Mouse (Mus musculus): ENCODE results near the gene Gm20388. TPM values are rescaled to one million over a fixed set of nuclear protein-coding genes. Genes with fewer than 3 reads are reported as not detected.

Gene Gm20388
- polyA plus RNA-seq, 1 experiment from 2014 or later, result 7.4 TPM

DNA sequence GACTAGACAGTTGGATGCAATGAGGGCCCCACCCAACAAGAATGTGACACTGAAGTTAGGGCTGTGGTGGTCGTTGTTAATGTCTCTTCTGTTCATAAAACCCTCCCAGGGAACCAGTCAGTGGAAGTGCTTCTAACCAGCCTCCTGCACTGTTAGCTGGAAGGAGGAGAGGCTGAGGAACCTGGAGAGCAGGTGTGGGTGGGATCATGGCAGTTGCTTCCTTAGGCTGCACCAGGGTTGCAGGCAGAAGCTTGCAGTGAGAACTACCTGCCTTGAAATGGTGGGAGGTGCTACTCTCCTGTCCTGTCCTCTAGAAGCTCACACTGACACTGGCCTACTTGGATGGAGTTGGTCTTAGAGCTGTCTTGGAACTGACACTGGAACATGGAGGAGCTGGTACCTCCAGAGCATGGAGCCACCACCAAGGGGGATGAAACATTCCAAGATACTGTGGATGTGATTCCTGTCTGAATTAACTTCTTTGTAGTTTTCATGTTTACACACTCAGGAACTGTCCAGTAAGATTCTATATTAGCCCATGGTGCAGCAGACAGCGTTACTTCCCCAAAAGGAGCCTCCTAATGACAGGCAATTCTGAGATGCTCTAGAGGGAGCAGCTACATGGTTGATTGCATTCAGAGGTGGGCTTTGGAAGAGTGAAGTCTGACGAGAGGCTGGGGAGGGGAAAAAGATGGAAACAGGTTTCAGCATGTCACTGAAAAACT is 2043.3 kb downstream of the Gm20388 start:
- 56% methylated on average over 3 of the region's 3 CpGs for WGBS
- H3K4me1 ChIP-seq (ENCODE audit: control insufficient read depth, insufficient read depth, low read length), result peaks cover 33% of the 10 kb centered on the region
- ATAC-seq (ENCODE audit: insufficient read depth, low FRiP score), result no peak

DNA sequence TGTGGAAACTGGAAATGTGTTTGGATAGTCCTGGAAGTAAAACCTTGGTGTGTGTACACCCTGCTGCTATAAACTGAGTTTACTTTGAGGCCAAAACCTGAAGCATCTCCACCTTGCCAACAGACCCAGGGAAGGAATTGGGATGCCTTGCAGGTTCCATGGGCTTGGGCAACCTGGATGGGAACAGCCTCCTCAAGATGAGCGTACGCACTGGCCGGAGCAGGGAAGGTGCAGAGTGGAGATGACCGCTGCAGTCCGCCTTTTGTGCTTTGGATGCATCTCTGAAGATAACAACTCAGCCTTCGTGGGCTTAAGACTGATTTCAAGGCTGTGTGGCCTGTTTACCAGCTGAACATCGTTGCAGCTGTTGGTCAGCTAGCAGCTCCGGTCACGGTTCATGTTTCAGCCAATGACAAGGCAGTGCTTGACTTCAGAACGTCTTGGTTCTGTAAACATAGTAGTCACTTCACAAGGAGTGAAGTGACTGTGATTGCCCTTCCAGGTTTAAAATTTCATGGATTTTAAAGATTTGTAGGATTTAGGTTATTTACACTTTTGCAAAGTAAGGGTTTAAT is 2044.4 kb downstream of the Gm20388 start:
- peak overlapping the region; percentile 10; the same call in 1 of the 2 replicates for H3K27ac ChIP-seq (ENCODE audit: low read length)
- H3K9ac ChIP-seq (ENCODE audit: low read length), result no peak overlapping the region
- peaks cover 27% of the 10 kb centered on the region for H3K4me1 ChIP-seq (ENCODE audit: control insufficient read depth, insufficient read depth, low read length)
- H3K27me3 ChIP-seq (ENCODE audit: control insufficient read depth, insufficient read depth, low read length), result no peaks in the 10 kb centered on the region
- no peaks in the 10 kb centered on the region for H3K36me3 ChIP-seq (ENCODE audit: control insufficient read depth, insufficient read depth, low read length)
- ATAC-seq (ENCODE audit: insufficient read depth, low FRiP score), result no peak
- no peaks in the 10 kb centered on the region for H3K9me3 ChIP-seq (replicated peaks; ENCODE audit: control insufficient read depth, low read length)
- WGBS, result 65% methylated on average over 10 of the region's 10 CpGs
- H3K4me3 ChIP-seq (replicated peaks; ENCODE audit: low read length), result no peak overlapping the region
- H3K4me2 ChIP-seq (ENCODE audit: low read depth, low read length), result no peak overlapping the region

More for the DNA sequence above, 2043.3 kb downstream of the Gm20388 start:
- H3K9me3 ChIP-seq (replicated peaks; ENCODE audit: control insufficient read depth, low read length), result no peaks in the 10 kb centered on the region
- H3K4me2 ChIP-seq (ENCODE audit: low read depth, low read length), result no peak overlapping the region
- no peaks in the 10 kb centered on the region for H3K36me3 ChIP-seq (ENCODE audit: control insufficient read depth, insufficient read depth, low read length)
- H3K27ac ChIP-seq (ENCODE audit: low read length), result no peak overlapping the region; the same call in 1 of the 2 replicates
- H3K9ac ChIP-seq (ENCODE audit: low read length), result no peak overlapping the region
- H3K4me3 ChIP-seq (replicated peaks; ENCODE audit: low read length), result no peak overlapping the region
- H3K27me3 ChIP-seq (ENCODE audit: control insufficient read depth, insufficient read depth, low read length), result no peaks in the 10 kb centered on the region

DNA sequence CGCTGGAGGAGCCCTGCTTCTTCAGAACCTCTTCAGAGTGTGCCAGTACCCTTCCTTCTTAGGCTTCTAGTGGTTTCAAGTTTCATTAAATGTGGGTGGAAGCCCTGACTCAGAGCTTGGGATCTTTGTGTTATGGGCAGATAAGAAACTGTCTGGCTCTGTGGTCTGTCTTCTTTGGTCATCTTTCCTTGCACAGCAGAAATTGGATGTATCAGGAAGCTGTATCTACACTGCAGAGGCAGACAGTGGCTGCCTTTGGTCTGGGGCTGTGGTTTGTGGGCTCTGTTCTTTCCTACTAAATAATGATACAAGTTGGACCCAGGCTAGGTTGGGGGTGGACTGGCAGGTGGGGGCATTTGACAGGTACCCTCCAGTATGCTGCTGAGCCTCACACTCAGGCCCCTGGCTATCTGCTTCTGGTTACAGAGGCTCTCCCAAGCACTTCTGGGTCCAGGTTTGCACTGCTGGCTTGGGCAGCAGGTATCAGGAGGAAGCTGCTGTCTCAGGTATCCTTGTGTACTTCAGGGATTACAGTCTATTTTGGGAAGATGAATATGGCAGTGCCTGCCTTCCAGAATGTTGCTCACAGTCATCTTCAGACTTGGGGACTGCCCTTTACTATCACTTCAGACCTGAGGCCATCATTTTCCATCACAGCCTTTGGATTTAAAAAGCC is 2045.3 kb downstream of the Gm20388 start:
- no peaks in the 10 kb centered on the region for H3K27me3 ChIP-seq (ENCODE audit: control insufficient read depth, insufficient read depth, low read length)
- no peaks in the 10 kb centered on the region for H3K36me3 ChIP-seq (ENCODE audit: control insufficient read depth, insufficient read depth, low read length)
- no peak overlapping the region for H3K27ac ChIP-seq (ENCODE audit: low read length)
- ATAC-seq (ENCODE audit: insufficient read depth, low FRiP score), result no peak
- no peaks in the 10 kb centered on the region for H3K9me3 ChIP-seq (replicated peaks; ENCODE audit: control insufficient read depth, low read length)
- H3K4me1 ChIP-seq (ENCODE audit: control insufficient read depth, insufficient read depth, low read length), result peaks cover 27% of the 10 kb centered on the region
- WGBS, result 53% methylated on average over 1 of the region's 1 CpGs
- no peak overlapping the region for H3K9ac ChIP-seq (ENCODE audit: low read length)
- no peak overlapping the region for H3K4me2 ChIP-seq (ENCODE audit: low read depth, low read length)
- no peak overlapping the region for H3K4me3 ChIP-seq (replicated peaks; ENCODE audit: low read length)

DNA sequence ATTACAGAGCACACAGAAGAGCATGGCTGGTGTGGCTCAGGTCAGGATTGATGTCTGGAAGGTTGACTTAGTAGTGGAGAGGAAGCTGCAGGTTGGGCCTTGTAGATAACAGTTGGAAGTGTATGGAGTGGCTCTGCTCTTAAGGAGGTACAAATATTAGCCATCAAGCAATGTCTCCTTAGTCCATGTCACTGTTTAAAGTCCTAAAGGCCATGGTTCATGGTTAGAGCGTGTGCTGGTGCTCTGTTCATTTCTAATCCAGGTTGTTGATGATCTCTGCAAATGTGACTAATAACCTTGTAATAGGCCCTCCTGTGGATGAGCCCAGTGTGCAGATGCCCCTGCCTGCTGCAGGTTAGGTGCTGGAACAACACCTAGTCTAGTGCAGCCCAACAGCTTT is 2047.8 kb downstream of the Gm20388 start:
- H3K4me3 ChIP-seq (replicated peaks; ENCODE audit: low read length), result no peak overlapping the region
- H3K27me3 ChIP-seq (ENCODE audit: control insufficient read depth, insufficient read depth, low read length), result no peaks in the 10 kb centered on the region
- H3K9ac ChIP-seq (ENCODE audit: low read length), result no peak overlapping the region
- no peaks in the 10 kb centered on the region for H3K36me3 ChIP-seq (ENCODE audit: control insufficient read depth, insufficient read depth, low read length)
- no peak for ATAC-seq (ENCODE audit: insufficient read depth, low FRiP score)
- H3K9me3 ChIP-seq (replicated peaks; ENCODE audit: control insufficient read depth, low read length), result no peaks in the 10 kb centered on the region
- H3K4me2 ChIP-seq (ENCODE audit: low read depth, low read length), result no peak overlapping the region
- H3K4me1 ChIP-seq (ENCODE audit: control insufficient read depth, insufficient read depth, low read length), result peaks cover 4% of the 10 kb centered on the region; the same call in 1 of the 2 replicates
- no peak overlapping the region for H3K27ac ChIP-seq (ENCODE audit: low read length)
- WGBS, result 89% methylated on average over 1 of the region's 1 CpGs

DNA sequence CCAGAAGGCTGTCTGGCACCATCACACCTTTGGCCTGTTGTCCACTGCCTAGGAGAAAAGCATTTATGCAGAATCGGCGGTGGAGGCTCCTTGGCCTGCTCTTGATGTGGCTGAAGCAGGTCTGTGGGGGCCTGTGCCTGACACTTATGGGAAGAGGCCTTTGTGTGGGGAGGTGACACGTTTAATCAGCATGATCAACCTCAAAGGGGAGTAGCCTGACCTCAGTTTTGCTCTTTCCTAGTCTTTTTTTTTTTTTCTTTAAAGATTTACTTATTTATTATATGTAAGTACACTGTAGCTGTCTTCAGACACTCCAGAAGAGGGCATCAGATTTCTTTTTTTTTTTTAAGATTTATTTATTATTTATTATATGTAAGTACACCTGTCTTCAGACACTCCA is 2052.3 kb downstream of the Gm20388 start:
- Histone ChIP-seq H3K36me3 (ENCODE audit: control insufficient read depth, insufficient read depth, low read length) (no peaks in the 10 kb centered on the region), H3K27me3 (ENCODE audit: control insufficient read depth, insufficient read depth, low read length) (no peaks in the 10 kb centered on the region), H3K4me2 (ENCODE audit: low read depth, low read length) (no peak overlapping the region), H3K27ac (ENCODE audit: low read length) (no peak overlapping the region), H3K9ac (ENCODE audit: low read length) (no peak overlapping the region), H3K4me3 (replicated peaks; ENCODE audit: low read length) (no peak overlapping the region), H3K9me3 (replicated peaks; ENCODE audit: control insufficient read depth, low read length) (no peaks in the 10 kb centered on the region), H3K4me1 (ENCODE audit: control insufficient read depth, insufficient read depth, low read length) (peaks cover 23% of the 10 kb centered on the region)
- 74% methylated on average over 3 of the region's 3 CpGs for WGBS
- no peak for ATAC-seq (ENCODE audit: insufficient read depth, low FRiP score)

- WGBS, result 79% methylated on average over 8 of the region's 8 CpGs
- no peaks in the 10 kb centered on the region for H3K27me3 ChIP-seq (ENCODE audit: control insufficient read depth, insufficient read depth, low read length)
- no peak overlapping the region for H3K9ac ChIP-seq (ENCODE audit: low read length)
- H3K27ac ChIP-seq (ENCODE audit: low read length), result no peak overlapping the region
- no peak for ATAC-seq (ENCODE audit: insufficient read depth, low FRiP score)
- no peak overlapping the region for H3K4me2 ChIP-seq (ENCODE audit: low read depth, low read length)
- peaks cover 31% of the 10 kb centered on the region for H3K4me1 ChIP-seq (ENCODE audit: control insufficient read depth, insufficient read depth, low read length)
- H3K9me3 ChIP-seq (replicated peaks; ENCODE audit: control insufficient read depth, low read length), result no peaks in the 10 kb centered on the region
- no peak overlapping the region for H3K4me3 ChIP-seq (replicated peaks; ENCODE audit: low read length)
- no peaks in the 10 kb centered on the region for H3K36me3 ChIP-seq (ENCODE audit: control insufficient read depth, insufficient read depth, low read length)
These were observed 2054.3 kb downstream of the Gm20388 start for GRCm38 (mm10) chr8:121964716-121965512.

DNA sequence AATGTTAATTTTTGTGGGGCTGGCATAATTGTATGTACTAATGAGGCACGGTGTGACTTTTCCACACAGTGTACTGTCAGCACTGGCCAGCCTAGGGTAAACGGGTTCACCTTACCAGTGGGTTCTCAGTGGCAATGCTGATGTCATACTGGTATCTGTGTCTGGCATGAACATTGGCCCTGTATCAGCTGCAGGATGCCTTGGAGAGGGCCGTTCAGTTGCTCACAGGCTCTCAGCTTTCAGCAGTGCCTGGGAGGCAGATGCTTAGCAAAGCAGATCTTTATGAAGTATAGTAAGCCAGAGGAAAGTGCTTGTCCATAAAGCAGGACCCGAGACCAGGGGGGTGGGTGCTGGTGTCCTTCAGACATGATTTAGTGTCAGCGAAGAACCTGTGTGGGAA is 2055.5 kb downstream of the Gm20388 start:
- 59% methylated on average over 5 of the region's 5 CpGs for WGBS
- Histone ChIP-seq H3K9me3 (replicated peaks; ENCODE audit: control insufficient read depth, low read length) (no peaks in the 10 kb centered on the region), H3K4me2 (ENCODE audit: low read depth, low read length) (no peak overlapping the region), H3K4me3 (replicated peaks; ENCODE audit: low read length) (no peak overlapping the region), H3K27ac (ENCODE audit: low read length) (no peak overlapping the region), H3K27me3 (ENCODE audit: control insufficient read depth, insufficient read depth, low read length) (no peaks in the 10 kb centered on the region), H3K36me3 (ENCODE audit: control insufficient read depth, insufficient read depth, low read length) (no peaks in the 10 kb centered on the region), H3K9ac (ENCODE audit: low read length) (no peak overlapping the region), H3K4me1 (ENCODE audit: control insufficient read depth, insufficient read depth, low read length) (peaks cover 31% of the 10 kb centered on the region)
- ATAC-seq (ENCODE audit: insufficient read depth, low FRiP score), result no peak

- Histone ChIP-seq H3K9me3 (replicated peaks; ENCODE audit: control insufficient read depth, low read length) (no peaks in the 10 kb centered on the region), H3K36me3 (ENCODE audit: control insufficient read depth, insufficient read depth, low read length) (no peaks in the 10 kb centered on the region), H3K27ac (ENCODE audit: low read length) (no peak overlapping the region), H3K4me2 (ENCODE audit: low read depth, low read length) (no peak overlapping the region), H3K9ac (ENCODE audit: low read length) (peak overlapping the region; percentile 12), H3K4me3 (replicated peaks; ENCODE audit: low read length) (no peak overlapping the region), H3K27me3 (ENCODE audit: control insufficient read depth, insufficient read depth, low read length) (no peaks in the 10 kb centered on the region), H3K4me1 (ENCODE audit: control insufficient read depth, insufficient read depth, low read length) (peaks cover 31% of the 10 kb centered on the region)
- ATAC-seq (ENCODE audit: insufficient read depth, low FRiP score), result peak; percentile 56
- WGBS, result 61% methylated on average over 7 of the region's 7 CpGs
These were observed 2056.2 kb downstream of the Gm20388 start for GRCm38 (mm10) chr8:121966714-121967448.
